Mouse (Mus musculus) liver, embryonic 11.5 days (tissue): ENCODE results near the gene 1700013F07Rik. TPM values are rescaled to one million over a fixed set of nuclear protein-coding genes. Genes with fewer than 3 reads are reported as not detected.

ENCODE experiments used
- ATAC-seq: fragments of 200-750 bp; cut with Nextera tagmentation; replicated peaks from 2 replicates; pipeline ENCODE4 v1.8.0; 2017; ENCODE audit warnings: moderate number of reproducible peaks, mild to moderate bottlenecking, moderate TSS enrichment, moderate library complexity; ENCODE audit not compliant: low FRiP score
- DNase-seq: peaks from one replicate; pipeline ENCODE4 v3.0.0-alpha.2; 2017; ENCODE audit warnings: low spot score
- H3K27ac ChIP-seq: fragments of 300-500 bp; sonication (generic); 2 replicates; pipeline ENCODE4 v1.5.1; 2014; ENCODE audit warnings: mild to moderate bottlenecking, low read depth, low read length, control low read depth
- H3K27me3 ChIP-seq: fragments of 300-500 bp; sonication (generic); replicated peaks from 2 replicates; pipeline ENCODE4 v1.6.1; 2014; ENCODE audit warnings: low read length, mixed read lengths; ENCODE audit not compliant: control insufficient read depth, insufficient read depth
- H3K36me3 ChIP-seq: fragments of 300-500 bp; sonication (generic); 2 replicates; pipeline ENCODE4 v1.6.1; 2014; ENCODE audit warnings: mild to moderate bottlenecking, low read length, moderate library complexity, mixed read lengths; ENCODE audit not compliant: control insufficient read depth, insufficient read depth
- H3K4me1 ChIP-seq: fragments of 300-500 bp; sonication (generic); replicated peaks from 2 replicates; pipeline ENCODE4 v1.6.1; 2014; ENCODE audit warnings: low read length, mixed read lengths; ENCODE audit not compliant: control insufficient read depth, insufficient read depth
- H3K4me2 ChIP-seq: fragments of 300-500 bp; sonication (generic); 2 replicates; pipeline ENCODE4 v1.6.1; 2014; ENCODE audit warnings: mild to moderate bottlenecking, control low read depth, moderate library complexity
- H3K4me3 ChIP-seq: fragments of 300-500 bp; sonication (generic); 2 replicates; pipeline ENCODE4 v1.5.1; 2014; ENCODE audit warnings: low read depth, low read length, control low read depth
- H3K9ac ChIP-seq: fragments of 300-500 bp; sonication (generic); 2 replicates; pipeline ENCODE4 v1.6.1; 2014; ENCODE audit warnings: low read depth, low read length, control low read depth
- H3K9me3 ChIP-seq: fragments of 300-500 bp; sonication (generic); 2 replicates; pipeline ENCODE4 v1.6.1; 2016; ENCODE audit warnings: low read length, inconsistent platforms, mixed read lengths; ENCODE audit not compliant: control insufficient read depth
- WGBS: fragments of 180-500 bp; shearing (Covaris S2); extraction: QIAGEN DNeasy Blood & Tissue Kit; methylation state at CpG from one replicate; pipeline ENCODE4 v1.1.7; 2014; 5-methylcytosine and 5-hydroxymethylcytosine counted together
- polyA plus RNA-seq: library from polyadenylated mRNA; unstranded; fragments of >200 nt; fragmentation: Nextera tagmentation; extraction: Ambion mirVana; gene quantifications from 2 replicates; pipeline ENCODE4 v1.2.1, GENCODE M21; 2014

Gene 1700013F07Rik
- polyA plus RNA-seq, 1 experiment from 2014 or later = not detected

DNA sequence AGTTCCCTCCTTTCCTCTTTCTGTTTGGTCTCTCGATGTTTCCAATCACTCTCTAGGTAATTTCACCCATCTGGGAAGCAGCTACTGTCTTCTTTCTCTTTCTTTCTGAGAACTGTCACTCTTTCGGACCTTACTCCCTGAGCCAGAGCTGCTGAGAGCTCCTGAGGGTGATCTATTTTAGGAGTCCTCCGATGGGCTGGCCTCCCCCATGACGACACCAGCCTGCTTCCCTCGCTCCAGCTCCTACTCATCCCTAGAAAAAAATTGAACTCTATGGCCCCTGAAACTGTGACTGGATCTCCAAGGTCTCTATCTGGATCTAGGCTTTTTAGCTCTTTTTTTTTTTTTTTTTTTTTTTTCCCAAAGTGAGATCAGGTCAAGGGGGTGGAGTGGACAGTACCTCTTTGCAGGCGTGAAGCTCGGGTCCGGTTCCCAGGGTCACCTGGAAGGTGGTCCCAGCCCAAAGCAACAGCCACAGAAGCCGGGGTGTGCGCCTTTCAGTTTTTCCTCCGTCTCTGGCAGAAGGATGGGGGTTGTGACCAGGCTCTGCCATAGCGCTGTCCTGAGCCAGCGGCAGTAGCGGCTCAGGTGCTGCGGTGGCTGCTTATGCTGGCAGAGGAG lies 2.1 kb downstream of the 1700013F07Rik start:
- no peaks in the 10 kb centered on the region for H3K36me3 ChIP-seq
- no peak for ATAC-seq
- H3K4me3 ChIP-seq = peak overlapping the region; percentile 39
- DNase-seq = no peak
- peak overlapping the region; percentile 66 for H3K4me2 ChIP-seq
- no peaks in the 10 kb centered on the region for H3K9me3 ChIP-seq
- no peak overlapping the region for H3K27ac ChIP-seq
- H3K4me1 ChIP-seq = peaks cover 8% of the 10 kb centered on the region
- H3K27me3 ChIP-seq = peaks cover 23% of the 10 kb centered on the region
- WGBS = 14% methylated on average over 15 of the region's 15 CpGs
- H3K9ac ChIP-seq = no peak overlapping the region

DNA sequence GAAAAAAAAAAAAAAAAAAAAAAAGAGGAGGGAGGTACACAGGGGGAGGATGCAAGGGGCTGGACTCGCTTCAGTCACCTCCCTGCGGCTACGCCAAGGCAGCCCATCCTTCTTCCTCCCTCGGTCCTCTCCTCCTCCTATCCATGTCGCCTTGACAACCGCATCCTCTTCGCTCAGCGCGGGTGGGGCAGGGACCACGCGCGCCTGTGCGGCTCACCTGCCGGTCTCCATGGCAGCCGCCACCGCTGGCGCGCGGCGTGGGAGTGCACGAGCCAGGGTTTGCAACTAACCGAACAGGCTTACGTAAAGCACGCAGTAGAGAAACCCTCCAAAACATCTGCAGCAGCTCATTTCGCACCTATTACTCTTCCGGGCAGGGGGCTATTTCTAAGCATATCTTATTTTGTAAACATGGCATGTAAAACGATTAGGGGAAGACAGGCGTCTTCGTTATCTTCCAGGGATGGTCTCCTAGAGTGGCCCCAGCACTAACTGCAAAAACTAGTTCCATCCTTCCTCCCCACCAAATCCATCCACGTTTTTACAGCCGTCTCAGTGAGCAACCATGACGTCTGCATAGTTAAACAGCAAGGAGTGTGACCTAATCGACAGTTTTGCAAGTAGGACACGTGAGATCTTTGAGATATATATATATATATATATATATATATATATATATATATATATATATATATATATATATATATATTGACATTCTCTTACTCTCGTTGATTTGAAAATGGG lies 2.7 kb downstream of the 1700013F07Rik start, which contains the start of gene 5330417C22Rik:
TSS of gene 5330417C22Rik (minus strand) at position 20 of the 744 bp plus-strand sequence.
- Histone ChIP-seq H3K27me3 (peaks cover 23% of the 10 kb centered on the region), H3K4me1 (peaks cover 8% of the 10 kb centered on the region), H3K36me3 (no peaks in the 10 kb centered on the region), H3K4me2 (peak within 1 kb of the TSS; percentile 66), H3K27ac (no peak within 1 kb of the TSS), H3K4me3 (peak within 1 kb of the TSS; percentile 39), H3K9me3 (no peaks in the 10 kb centered on the region), H3K9ac (no peak within 1 kb of the TSS)
- peak; percentile 44 for DNase-seq
- 4% methylated on average over 35 of the region's 35 CpGs for WGBS
- no peak; the same call in 1 of the 2 replicates for ATAC-seq

DNA sequence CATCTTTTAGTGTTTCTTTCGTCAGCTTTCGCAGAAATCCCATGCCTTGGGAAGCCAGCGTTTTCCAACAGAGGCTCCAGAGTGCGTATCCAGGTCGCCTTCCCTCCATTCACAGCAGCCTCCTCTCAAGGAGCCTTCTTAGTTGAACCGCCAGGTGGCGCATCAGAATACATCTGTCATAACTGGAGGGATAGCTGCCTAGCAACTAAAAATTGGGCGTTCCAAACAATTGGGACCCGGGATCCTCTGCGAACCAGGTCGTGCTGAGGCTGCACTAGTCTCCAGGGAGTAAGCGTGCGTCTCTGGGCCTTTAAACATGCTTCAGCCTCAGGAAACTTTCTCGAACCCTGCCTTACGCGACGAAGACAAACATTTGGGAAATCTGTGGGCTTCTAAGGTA lies 3.4 kb downstream of the 1700013F07Rik start:
- no peaks in the 10 kb centered on the region for H3K9me3 ChIP-seq
- H3K4me3 ChIP-seq = no peak overlapping the region
- peak; percentile 75 for ATAC-seq
- peaks cover 8% of the 10 kb centered on the region for H3K4me1 ChIP-seq
- H3K27ac ChIP-seq = no peak overlapping the region
- H3K9ac ChIP-seq = no peak overlapping the region
- DNase-seq = peak; percentile 68
- H3K27me3 ChIP-seq = peaks cover 23% of the 10 kb centered on the region
- 8% methylated on average over 17 of the region's 17 CpGs for WGBS
- H3K4me2 ChIP-seq = peak overlapping the region; percentile 47
- no peaks in the 10 kb centered on the region for H3K36me3 ChIP-seq

DNA sequence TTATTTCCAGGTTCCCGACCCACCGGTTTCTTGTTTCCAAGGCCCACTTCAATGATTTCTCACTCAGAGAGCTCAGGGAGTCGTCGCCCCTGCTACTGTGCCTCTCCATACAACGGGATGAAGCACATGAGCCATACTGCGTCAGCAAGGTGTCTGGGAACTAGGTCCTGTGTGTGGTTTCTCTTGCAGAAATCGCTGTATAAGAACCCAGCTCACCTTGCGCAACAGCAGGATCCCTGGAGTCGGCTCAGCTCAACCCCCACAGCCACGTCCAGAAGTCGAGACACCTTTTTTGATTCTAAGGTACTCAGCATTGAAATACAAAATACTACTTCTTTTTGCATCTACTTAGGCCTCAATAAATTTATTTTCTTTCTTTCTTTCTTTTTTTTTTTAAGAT lies 8.3 kb downstream of the 1700013F07Rik start:
- H3K27ac ChIP-seq = no peak overlapping the region
- no peak overlapping the region for H3K4me2 ChIP-seq
- ATAC-seq = no peak
- H3K9me3 ChIP-seq = no peaks in the 10 kb centered on the region
- no peak overlapping the region for H3K9ac ChIP-seq
- no peak overlapping the region for H3K4me3 ChIP-seq
- 0 out of 2 replicates have a peak, but pooled peaks cover 3% of the 10 kb centered on the region for H3K27me3 ChIP-seq
- H3K36me3 ChIP-seq = no peaks in the 10 kb centered on the region
- 0 out of 2 replicates have a peak, but pooled peaks cover 3% of the 10 kb centered on the region for H3K4me1 ChIP-seq
- no peak for DNase-seq
- 76% methylated on average over 11 of the region's 11 CpGs for WGBS

DNA sequence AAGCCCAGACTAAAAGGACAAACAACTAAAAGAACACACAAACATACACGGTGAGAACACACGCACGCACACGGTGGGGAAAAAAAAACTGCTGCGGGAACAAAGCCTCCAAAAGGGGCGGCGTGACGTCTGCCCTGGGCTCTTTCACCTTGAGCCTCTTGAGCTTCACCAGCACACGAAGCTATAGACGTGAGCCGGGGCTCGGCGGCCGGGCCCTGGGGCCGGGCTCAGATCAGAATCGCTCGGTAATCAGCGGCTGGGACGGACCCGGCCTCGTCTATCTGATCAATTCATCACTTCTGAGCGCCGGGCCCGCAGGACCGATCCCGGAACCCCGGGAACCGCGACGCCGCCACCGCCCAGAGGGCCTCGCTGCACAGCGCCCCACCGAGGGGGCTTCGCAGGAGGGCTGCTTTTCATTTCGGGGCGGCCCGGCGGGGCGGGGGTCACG lies 20.2 kb downstream of the 1700013F07Rik start:
- no peaks in the 10 kb centered on the region for H3K9me3 ChIP-seq
- H3K36me3 ChIP-seq = peaks cover 3% of the 10 kb centered on the region; the same call in 1 of the 2 replicates
- H3K4me1 ChIP-seq = no peaks in the 10 kb centered on the region
- under 1% methylated on average over 42 of the region's 42 CpGs for WGBS
- no peaks in the 10 kb centered on the region for H3K27me3 ChIP-seq
- peak overlapping the region; percentile 77 for H3K4me3 ChIP-seq
- H3K27ac ChIP-seq = peak overlapping the region; percentile 85
- H3K9ac ChIP-seq = peak overlapping the region; percentile 94
- peak overlapping the region; percentile 77 for H3K4me2 ChIP-seq
- peak; percentile 69 for ATAC-seq
- no peak for DNase-seq

DNA sequence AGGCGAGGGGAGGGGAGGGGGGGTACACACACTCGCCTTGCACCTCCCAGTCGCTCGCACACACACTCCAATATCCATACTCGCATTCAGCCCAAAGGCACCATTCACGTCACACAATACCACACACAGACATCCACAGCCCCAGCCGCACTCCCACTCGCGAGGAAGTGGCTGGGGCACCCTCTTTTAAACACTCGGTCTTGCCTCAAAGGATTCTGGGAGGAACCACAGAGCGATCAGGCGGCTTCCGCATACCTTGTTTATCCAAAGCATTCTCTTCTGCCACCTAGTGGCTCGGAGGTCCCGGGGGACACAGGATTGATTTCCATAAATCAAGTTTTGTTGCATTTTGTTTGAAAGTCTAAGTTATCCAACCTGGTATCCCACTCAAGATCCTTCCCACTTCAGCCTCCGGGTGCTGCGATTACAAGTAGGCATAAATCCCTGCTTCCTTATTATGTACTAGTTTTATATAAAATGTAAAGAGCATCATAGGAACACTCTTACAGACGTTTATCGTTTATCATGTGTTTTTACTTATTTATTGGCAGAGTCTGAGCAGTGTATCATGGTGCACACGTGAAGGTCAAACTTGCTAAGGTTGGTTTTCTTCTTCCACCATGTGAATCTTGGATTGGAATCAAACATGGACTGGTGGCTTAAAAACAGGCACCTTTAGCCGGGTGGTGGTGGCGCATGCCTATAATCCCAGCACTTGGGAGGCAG lies 20.8 kb downstream of the 1700013F07Rik start:
- peak overlapping the region; percentile 77 for H3K4me3 ChIP-seq
- no peaks in the 10 kb centered on the region for H3K9me3 ChIP-seq
- H3K9ac ChIP-seq = peak overlapping the region; percentile 94
- no peaks in the 10 kb centered on the region for H3K4me1 ChIP-seq
- ATAC-seq (peak; percentile 93), DNase-seq (peak; percentile 88)
- H3K36me3 ChIP-seq = peaks cover 3% of the 10 kb centered on the region; the same call in 1 of the 2 replicates
- WGBS = 18% methylated on average over 22 of the region's 22 CpGs
- H3K4me2 ChIP-seq = peak overlapping the region; percentile 77
- no peaks in the 10 kb centered on the region for H3K27me3 ChIP-seq
- H3K27ac ChIP-seq = peak overlapping the region; percentile 85

DNA sequence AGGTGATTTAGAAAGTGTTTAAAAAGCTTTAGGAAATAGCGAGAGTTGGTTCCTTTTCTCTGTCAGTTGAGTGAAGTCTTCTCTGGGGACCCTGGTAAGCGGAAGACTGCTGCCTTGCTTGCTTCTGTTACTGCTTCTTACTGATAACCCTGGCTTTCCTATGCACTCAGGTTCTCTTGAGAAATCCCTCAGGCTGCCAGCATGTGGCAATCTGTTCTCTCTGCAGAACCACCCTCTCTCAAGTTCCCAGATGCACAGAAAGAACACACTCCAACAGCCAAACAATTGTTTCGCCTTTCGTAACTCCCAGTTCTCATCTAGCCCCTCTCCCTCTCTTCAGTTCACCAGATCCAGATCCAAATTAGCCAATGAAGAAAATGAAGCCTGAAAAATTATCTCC lies 23.9 kb downstream of the 1700013F07Rik start:
- H3K36me3 ChIP-seq = peaks cover 6% of the 10 kb centered on the region; the same call in 1 of the 2 replicates
- no peaks in the 10 kb centered on the region for H3K27me3 ChIP-seq
- H3K9me3 ChIP-seq = no peaks in the 10 kb centered on the region
- H3K4me1 ChIP-seq = peaks cover 9% of the 10 kb centered on the region
- H3K27ac ChIP-seq = peak overlapping the region; percentile 56; the same call in 1 of the 2 replicates
- ATAC-seq (no peak), DNase-seq (no peak)
- no peak overlapping the region for H3K4me3 ChIP-seq
- H3K9ac ChIP-seq = no peak overlapping the region
- H3K4me2 ChIP-seq = 0 out of 2 replicates have a peak overlapping the region, but pooled peaks have one; percentile 10
- WGBS = 83% methylated on average over 4 of the region's 4 CpGs

DNA sequence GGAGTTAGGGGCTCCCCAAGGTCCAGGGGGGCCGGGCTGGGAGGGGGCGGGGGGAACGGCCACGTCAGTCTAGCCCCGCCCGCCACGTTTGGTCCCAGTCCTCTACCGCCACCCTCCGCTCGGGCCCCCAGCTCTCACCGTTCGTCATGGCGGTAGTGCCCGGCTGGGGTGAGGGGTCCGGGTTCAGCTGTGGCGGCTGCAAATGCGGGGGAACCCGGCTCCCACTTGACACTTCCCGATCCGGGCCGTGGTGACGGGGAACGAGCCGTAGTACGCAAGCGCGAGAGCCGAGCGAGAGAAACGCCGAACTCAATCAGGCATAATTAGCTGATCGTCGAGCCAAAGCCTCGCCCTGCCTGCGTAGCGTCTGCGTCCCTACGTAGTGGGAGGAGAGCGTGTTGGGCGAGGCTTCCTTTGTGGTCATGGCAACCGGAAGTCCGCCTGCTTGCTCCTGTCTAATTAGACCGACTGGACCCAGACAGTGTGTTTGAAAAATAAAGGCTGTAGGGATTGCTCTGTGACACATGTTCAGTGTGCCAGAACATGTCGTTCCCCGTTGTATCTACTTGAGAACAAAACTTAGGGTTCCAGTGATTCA lies 28.3 kb downstream of the 1700013F07Rik start, which contains the start of gene Tmem167b:
TSS of gene Tmem167b (minus strand) at position 334 of the 598 bp plus-strand sequence.
- peaks cover 9% of the 10 kb centered on the region for H3K4me1 ChIP-seq

More for the DNA sequence above, 28.3 kb downstream of the 1700013F07Rik start, which contains the start of gene Tmem167b:
- under 1% methylated on average over 45 of the region's 45 CpGs for WGBS
- no peaks in the 10 kb centered on the region for H3K9me3 ChIP-seq
- peak within 1 kb of the TSS; percentile 72 for H3K4me3 ChIP-seq
- peak; percentile 96 for ATAC-seq
- H3K9ac ChIP-seq = peak within 1 kb of the TSS; percentile 81
- peaks cover 6% of the 10 kb centered on the region; the same call in 1 of the 2 replicates for H3K36me3 ChIP-seq
- H3K27ac ChIP-seq = peak within 1 kb of the TSS; percentile 92
- peak; percentile 93 for DNase-seq
- H3K27me3 ChIP-seq = no peaks in the 10 kb centered on the region
- H3K4me2 ChIP-seq = peak within 1 kb of the TSS; percentile 90
